Mouse (Mus musculus): Measurements from ENCODE around the gene Olfr547. TPM values are rescaled to one million over a fixed set of nuclear protein-coding genes. Genes with fewer than 3 reads are reported as not detected.

Gene Olfr547
- total and polyA plus RNA-seq, 2 experiments from 2014 or later: not detected

DNA sequence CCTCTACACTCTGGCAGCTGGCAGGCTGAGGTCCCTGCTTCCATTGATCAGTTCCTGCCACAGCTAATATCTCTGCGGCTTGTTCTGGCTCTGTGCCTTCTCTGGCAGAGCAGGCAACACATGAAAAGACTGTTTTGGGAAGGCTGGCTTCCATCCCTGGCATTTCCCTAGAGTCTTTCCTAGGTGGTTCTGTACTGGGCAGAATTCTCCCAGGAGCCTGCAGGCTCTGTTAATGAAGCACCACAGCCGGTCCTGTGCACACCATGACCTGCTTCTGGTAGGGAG lies 17.6 kb upstream of the Olfr547 start:
- Histone ChIP-seq H3K9me3 (ENCODE audit: low read length) (no peaks in the 10 kb centered on the region), H3K36me3 (ENCODE audit: insufficient read depth) (no peaks in the 10 kb centered on the region), H3K4me1 (ENCODE audit: insufficient read depth) (no peaks in the 10 kb centered on the region), H3K9ac (no peak overlapping the region), H3K27ac (ENCODE audit: low read depth, low read length) (no peak overlapping the region), H3K4me3 (ENCODE audit: low read depth, low read length) (no peak overlapping the region), H3K4me2 (ENCODE audit: low read depth) (no peak overlapping the region), H3K27me3 (ENCODE audit: insufficient read depth, low read length) (no peaks in the 10 kb centered on the region; the same call in 1 of the 2 replicates)
- 32% methylated on average over 2 of the region's 2 CpGs for WGBS
- DNase-seq (peak; percentile 42), ATAC-seq (0 out of 2 replicates have a peak, but pooled peaks have one; percentile 13)
- TF ChIP-seq CTCF (IDR thresholded peaks at IDR 0.05; ENCODE audit: low read depth): no peak

DNA sequence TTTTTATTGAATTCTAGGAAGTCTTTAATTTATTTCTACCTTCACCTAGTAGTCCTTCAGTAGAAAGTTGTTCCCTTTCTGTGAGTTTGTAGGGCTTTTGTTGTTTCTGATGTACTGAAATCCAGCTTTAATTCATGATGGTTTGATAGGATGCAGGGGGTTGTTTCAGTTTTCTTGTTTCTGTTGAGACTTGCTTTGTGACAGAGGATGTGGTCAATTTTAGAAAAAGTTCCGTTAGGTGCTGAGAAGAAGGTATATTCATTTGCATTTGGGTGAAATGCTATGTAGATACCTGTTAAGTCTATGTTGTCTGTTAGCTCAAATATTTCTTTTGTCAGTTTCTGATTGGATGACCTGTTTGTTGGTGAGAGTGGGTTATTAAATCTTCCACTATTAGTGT lies 5.5 kb upstream of the Olfr547 start:
- ATAC-seq (no peak), DNase-seq (no peak)
- Histone ChIP-seq H3K27ac (ENCODE audit: low read depth, low read length) (no peak overlapping the region), H3K27me3 (ENCODE audit: insufficient read depth, low read length) (no peaks in the 10 kb centered on the region), H3K36me3 (ENCODE audit: insufficient read depth) (no peaks in the 10 kb centered on the region), H3K9me3 (ENCODE audit: low read length) (no peaks in the 10 kb centered on the region), H3K4me3 (ENCODE audit: low read depth, low read length) (no peak overlapping the region), H3K4me1 (ENCODE audit: insufficient read depth) (no peaks in the 10 kb centered on the region), H3K4me2 (ENCODE audit: low read depth) (no peak overlapping the region), H3K9ac (no peak overlapping the region)
- 86% methylated on average over 1 of the region's 1 CpGs for WGBS
- no peak for TF ChIP-seq CTCF (IDR thresholded peaks at IDR 0.05; ENCODE audit: low read depth)

DNA sequence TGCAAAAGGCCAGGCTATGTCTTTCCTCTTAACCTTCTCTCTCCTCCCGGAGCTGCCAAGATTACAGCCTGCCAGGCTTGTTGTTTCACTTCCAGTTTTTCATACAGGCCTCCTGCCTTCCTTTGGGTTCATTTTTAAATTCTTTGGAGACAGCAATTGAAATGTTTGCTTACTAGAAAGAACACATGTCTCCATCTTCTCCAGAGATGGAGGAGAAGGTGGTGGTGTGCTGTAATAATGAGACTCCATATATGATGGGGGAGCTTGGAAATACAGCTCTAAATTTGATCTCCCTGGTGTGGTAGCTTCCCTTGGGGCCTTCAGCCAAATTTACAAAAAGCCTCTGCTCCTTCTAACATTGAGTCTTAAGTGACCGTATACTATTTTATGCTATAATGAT lies 6.0 kb downstream of the Olfr547 start, which contains the start of gene Olfr548-ps1:
Olfr548-ps1 (plus strand) TSS at position 301 of the 400 bp plus-strand sequence.
- no peaks in the 10 kb centered on the region for H3K27me3 ChIP-seq (ENCODE audit: insufficient read depth, low read length)
- no peak within 1 kb of the TSS for H3K4me3 ChIP-seq (ENCODE audit: low read depth, low read length)
- no peak for DNase-seq
- H3K27ac ChIP-seq (ENCODE audit: low read depth, low read length): no peak within 1 kb of the TSS
- no peaks in the 10 kb centered on the region for H3K9me3 ChIP-seq (ENCODE audit: low read length)
- no peaks in the 10 kb centered on the region for H3K4me1 ChIP-seq (ENCODE audit: insufficient read depth)
- H3K4me2 ChIP-seq (ENCODE audit: low read depth): no peak within 1 kb of the TSS
- H3K9ac ChIP-seq: no peak within 1 kb of the TSS
- no peak for TF ChIP-seq CTCF (IDR thresholded peaks at IDR 0.05; ENCODE audit: low read depth)
- whole genome bisulfite sequencing: 89% methylated on average over 2 of the region's 2 CpGs
- no peaks in the 10 kb centered on the region for H3K36me3 ChIP-seq (ENCODE audit: insufficient read depth)
- no peak for ATAC-seq

DNA sequence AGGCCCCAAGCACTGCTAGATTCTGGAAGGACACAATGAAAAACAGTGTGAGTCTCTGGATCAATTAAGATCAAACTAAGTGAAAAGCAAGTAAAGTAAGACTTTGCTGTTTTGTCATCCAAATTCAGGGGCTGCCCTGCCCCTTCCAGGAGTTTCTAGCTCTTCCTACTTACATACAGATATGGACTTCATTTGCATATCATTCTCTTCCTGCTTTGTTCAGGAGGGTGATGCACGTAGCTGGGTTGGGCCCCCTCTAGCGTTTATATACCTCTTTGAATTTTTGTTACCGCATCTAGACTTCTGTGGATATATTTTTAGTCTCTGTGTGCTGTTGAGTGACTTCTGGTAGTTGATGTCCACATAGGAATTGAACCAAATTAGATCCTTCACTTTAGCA lies 6.7 kb downstream of the Olfr547 start:
- Histone ChIP-seq H3K4me1 (ENCODE audit: insufficient read depth) (no peaks in the 10 kb centered on the region), H3K4me3 (ENCODE audit: low read depth, low read length) (no peak overlapping the region), H3K9ac (no peak overlapping the region), H3K9me3 (ENCODE audit: low read length) (no peaks in the 10 kb centered on the region), H3K36me3 (ENCODE audit: insufficient read depth) (no peaks in the 10 kb centered on the region), H3K27ac (ENCODE audit: low read depth, low read length) (no peak overlapping the region), H3K27me3 (ENCODE audit: insufficient read depth, low read length) (no peaks in the 10 kb centered on the region), H3K4me2 (ENCODE audit: low read depth) (no peak overlapping the region)
- WGBS: 55% methylated on average over 3 of the region's 3 CpGs
- ATAC-seq (no peak), DNase-seq (no peak)
- TF ChIP-seq CTCF (IDR thresholded peaks at IDR 0.05; ENCODE audit: low read depth): no peak

DNA sequence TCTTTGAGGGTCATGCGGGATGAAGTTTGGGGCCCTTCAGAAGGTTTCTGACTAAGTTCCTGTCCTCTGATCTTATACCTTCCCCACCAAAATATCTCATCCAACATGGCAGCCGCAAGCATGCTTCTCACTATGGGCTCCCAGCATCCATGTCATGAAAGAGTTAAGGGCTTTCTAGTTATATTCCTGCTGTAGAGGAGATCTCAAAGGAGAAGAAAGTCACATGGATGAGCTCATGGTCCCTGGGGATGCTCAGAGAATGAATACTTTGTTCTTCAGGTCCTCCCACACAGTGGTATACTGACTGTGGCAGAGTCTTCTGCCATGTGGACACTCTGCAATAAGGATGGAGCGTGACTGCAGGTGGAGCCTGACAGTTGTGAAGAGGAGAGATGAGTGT lies 15.0 kb downstream of the Olfr547 start, which contains the start of gene Olfr549:
Olfr549 (plus strand) TSS at position 301 of the 400 bp plus-strand sequence.
- Histone ChIP-seq H3K36me3 (ENCODE audit: insufficient read depth) (no peaks in the 10 kb centered on the region), H3K27ac (ENCODE audit: low read depth, low read length) (no peak within 1 kb of the TSS), H3K4me3 (ENCODE audit: low read depth, low read length) (no peak within 1 kb of the TSS), H3K9me3 (ENCODE audit: low read length) (no peaks in the 10 kb centered on the region), H3K4me2 (ENCODE audit: low read depth) (no peak within 1 kb of the TSS), H3K27me3 (ENCODE audit: insufficient read depth, low read length) (no peaks in the 10 kb centered on the region), H3K4me1 (ENCODE audit: insufficient read depth) (no peaks in the 10 kb centered on the region), H3K9ac (no peak within 1 kb of the TSS)
- DNase-seq (no peak), ATAC-seq (no peak)
- 93% methylated on average over 3 of the region's 3 CpGs for WGBS
- no peak for TF ChIP-seq CTCF (IDR thresholded peaks at IDR 0.05; ENCODE audit: low read depth)

DNA sequence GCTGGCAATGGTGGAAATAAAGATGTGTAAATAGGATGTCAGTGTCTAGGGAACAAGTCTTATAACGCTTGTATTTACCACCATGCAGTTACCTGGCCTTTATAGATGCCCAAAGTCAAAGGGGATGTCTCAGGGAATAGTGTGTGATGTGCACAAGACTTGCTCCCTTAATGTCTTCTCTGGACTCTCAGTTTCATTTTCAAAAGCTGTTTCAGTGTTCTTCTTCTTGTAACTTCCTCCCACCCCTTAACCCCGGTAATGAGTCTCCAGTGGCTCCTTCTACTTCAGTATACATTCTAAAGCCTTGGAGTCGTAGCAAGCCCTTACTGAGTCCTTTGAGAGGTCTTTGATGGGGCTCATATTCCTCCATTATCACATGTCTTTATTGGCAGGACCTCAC lies 18.7 kb downstream of the Olfr547 start:
- TF ChIP-seq CTCF (IDR thresholded peaks at IDR 0.05; ENCODE audit: low read depth): no peak
- H3K9me3 ChIP-seq (ENCODE audit: low read length): no peaks in the 10 kb centered on the region
- H3K4me3 ChIP-seq (ENCODE audit: low read depth, low read length): no peak overlapping the region
- H3K27ac ChIP-seq (ENCODE audit: low read depth, low read length): no peak overlapping the region
- no peaks in the 10 kb centered on the region for H3K36me3 ChIP-seq (ENCODE audit: insufficient read depth)
- DNase-seq (no peak), ATAC-seq (no peak)
- no peak overlapping the region for H3K4me2 ChIP-seq (ENCODE audit: low read depth)
- H3K4me1 ChIP-seq (ENCODE audit: insufficient read depth): no peaks in the 10 kb centered on the region
- H3K9ac ChIP-seq: no peak overlapping the region
- H3K27me3 ChIP-seq (ENCODE audit: insufficient read depth, low read length): no peaks in the 10 kb centered on the region
- 79% methylated on average over 3 of the region's 3 CpGs for WGBS

DNA sequence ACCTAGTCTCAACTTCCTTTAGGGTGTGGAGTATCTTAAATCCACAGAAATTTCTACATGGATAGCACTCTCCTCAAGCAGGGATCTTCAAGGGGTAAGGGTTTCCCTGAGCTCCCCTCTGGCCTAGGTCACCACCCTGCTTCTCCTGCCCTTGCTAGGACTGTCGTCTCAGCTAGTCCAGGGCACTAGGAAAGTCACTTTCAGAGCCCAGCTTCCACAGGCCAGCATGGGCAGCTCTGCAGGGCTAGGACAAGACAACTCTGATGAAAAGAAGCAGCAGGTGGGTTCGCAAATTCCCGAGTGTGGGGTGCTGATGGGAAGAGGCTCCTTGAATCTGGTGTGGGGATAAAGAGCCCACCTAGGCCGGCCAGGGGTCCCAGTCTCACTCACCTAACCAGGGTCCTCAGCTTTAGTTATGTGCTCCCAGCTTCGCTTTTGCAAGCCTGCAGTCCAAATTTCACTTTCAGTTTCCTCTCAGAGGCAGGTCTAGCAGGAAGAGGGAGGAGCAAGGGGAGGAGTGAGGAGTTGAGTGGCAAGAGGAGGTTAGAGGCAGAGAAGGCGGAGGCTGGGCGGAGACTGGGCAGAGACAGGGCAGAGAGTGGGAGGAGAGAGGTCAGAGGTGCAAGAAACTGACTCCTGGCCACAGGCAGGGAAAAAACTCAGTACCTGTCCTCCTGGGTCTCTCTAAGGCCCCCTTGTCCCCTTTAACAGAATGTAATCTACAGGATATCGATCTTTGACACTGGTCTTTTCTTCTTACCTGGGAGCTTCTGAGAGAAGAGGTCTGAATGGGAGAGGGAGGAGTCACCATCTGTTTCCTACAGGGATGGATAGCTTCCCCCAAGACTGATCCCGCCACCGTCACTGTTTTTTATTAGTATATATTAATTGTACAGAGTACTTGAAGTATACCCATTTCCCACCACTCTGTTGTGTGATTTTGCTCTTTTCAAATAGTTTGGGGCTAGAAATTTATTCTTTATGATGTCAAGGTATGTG lies 30.7 kb downstream of the Olfr547 start, which contains the start of gene Trim21:
Trim21 (minus strand) TSS at position 488 of the 999 bp plus-strand sequence.
- Histone ChIP-seq H3K27me3 (ENCODE audit: insufficient read depth, low read length) (no peaks in the 10 kb centered on the region), H3K36me3 (ENCODE audit: insufficient read depth) (no peaks in the 10 kb centered on the region), H3K9ac (0 out of 2 replicates have a peak within 1 kb of the TSS, but pooled peaks have one; percentile 22), H3K27ac (ENCODE audit: low read depth, low read length) (no peak within 1 kb of the TSS), H3K9me3 (ENCODE audit: low read length) (no peaks in the 10 kb centered on the region), H3K4me1 (ENCODE audit: insufficient read depth) (no peaks in the 10 kb centered on the region), H3K4me2 (ENCODE audit: low read depth) (peak within 1 kb of the TSS; percentile 33), H3K4me3 (ENCODE audit: low read depth, low read length) (peak within 1 kb of the TSS; percentile 22; the same call in 1 of the 2 replicates)
- no peak for TF ChIP-seq CTCF (IDR thresholded peaks at IDR 0.05; ENCODE audit: low read depth)
- DNase-seq (no peak), ATAC-seq (peak; percentile 84)
- WGBS: 28% methylated on average over 10 of the region's 10 CpGs
